Mouse (Mus musculus) adrenal gland, adult 2 months (tissue): ENCODE measurements around the gene Nrp2. TPM values are rescaled to one million over a fixed set of nuclear protein-coding genes. Genes with fewer than 3 reads are reported as not detected.

Experiments used
- DNase-seq: peaks from one replicate; pipeline ENCODE4 v3.0.0; 2021
- polyA plus RNA-seq: library from polyadenylated mRNA; depleted of rRNA; stranded (reverse); fragments of >200 nt; gene quantifications from 2 replicates; pipeline ENCODE4 v1.2.3, GENCODE M21; 2012
- total RNA-seq, 2 experiments: library from RNA; stranded (reverse); gene quantifications; 2 replicates each; pipeline ENCODE4 v1.2.3; 2021

The Nrp2 gene
- total and polyA plus RNA-seq, 3 experiments = 16.6 to 46.3 (median 32.1) TPM

- no peak for DNase-seq
Observed at GRCm38 (mm10) chr1:62821509-62822398, 118.7 kb downstream of the Nrp2 start.

GRCm38 (mm10) chr1:62823549-62824195 is 120.6 kb downstream of the Nrp2 start:
- peak; percentile 52 for DNase-seq

- no peak for DNase-seq
Observed at GRCm38 (mm10) chr1:62825822-62826765, 123.0 kb downstream of the Nrp2 start.

- DNase-seq = peak; percentile 15
Observed at GRCm38 (mm10) chr1:62827316-62827715, 124.2 kb downstream of the Nrp2 start.

GRCm38 (mm10) chr1:62828156-62828555 is 125.1 kb downstream of the Nrp2 start:
- DNase-seq = no peak

GRCm38 (mm10) chr1:62829690-62830417 is 126.8 kb downstream of the Nrp2 start:
- no peak for DNase-seq

GRCm38 (mm10) chr1:62830418-62830769 is 127.3 kb downstream of the Nrp2 start:
- DNase-seq = no peak

GRCm38 (mm10) chr1:62831725-62832455 is 128.8 kb downstream of the Nrp2 start:
- DNase-seq = no peak

GRCm38 (mm10) chr1:62833356-62833755 is 130.3 kb downstream of the Nrp2 start:
- DNase-seq = no peak

GRCm38 (mm10) chr1:62834443-62835185 is 131.5 kb downstream of the Nrp2 start:
- no peak for DNase-seq

GRCm38 (mm10) chr1:62838083-62838482 is 135.0 kb downstream of the Nrp2 start:
- no peak for DNase-seq

GRCm38 (mm10) chr1:62838631-62839030 is 135.5 kb downstream of the Nrp2 start:
- DNase-seq = no peak

GRCm38 (mm10) chr1:62843215-62843614 is 140.1 kb downstream of the Nrp2 start:
- no peak for DNase-seq

- DNase-seq = no peak
Observed at GRCm38 (mm10) chr1:62850990-62851940, 148.2 kb downstream of the Nrp2 start.

- no peak for DNase-seq
Observed at GRCm38 (mm10) chr1:62853362-62853761, 150.3 kb downstream of the Nrp2 start.

GRCm38 (mm10) chr1:62853996-62854395 is 150.9 kb downstream of the Nrp2 start:
- DNase-seq = no peak

- DNase-seq = no peak
Observed at GRCm38 (mm10) chr1:62859098-62859497, 156.0 kb downstream of the Nrp2 start.

- no peak for DNase-seq
Observed at GRCm38 (mm10) chr1:62859556-62860300, 156.6 kb downstream of the Nrp2 start.
